Mouse (Mus musculus) heart, postnatal 0 days (tissue): Measurements from ENCODE around the gene Kdm2b.

Experiments used
- CTCF ChIP-seq: IDR thresholded peaks from 2 replicates; pipeline ENCODE4 v1.5.1; 2016; ENCODE audit warnings: antibody characterized with exemption, control low read depth, low read depth
- EP300 ChIP-seq: IDR thresholded peaks from 2 replicates; pipeline ENCODE4 v1.6.1; 2016; ENCODE audit warnings: antibody characterized with exemption, low read depth

DNA sequence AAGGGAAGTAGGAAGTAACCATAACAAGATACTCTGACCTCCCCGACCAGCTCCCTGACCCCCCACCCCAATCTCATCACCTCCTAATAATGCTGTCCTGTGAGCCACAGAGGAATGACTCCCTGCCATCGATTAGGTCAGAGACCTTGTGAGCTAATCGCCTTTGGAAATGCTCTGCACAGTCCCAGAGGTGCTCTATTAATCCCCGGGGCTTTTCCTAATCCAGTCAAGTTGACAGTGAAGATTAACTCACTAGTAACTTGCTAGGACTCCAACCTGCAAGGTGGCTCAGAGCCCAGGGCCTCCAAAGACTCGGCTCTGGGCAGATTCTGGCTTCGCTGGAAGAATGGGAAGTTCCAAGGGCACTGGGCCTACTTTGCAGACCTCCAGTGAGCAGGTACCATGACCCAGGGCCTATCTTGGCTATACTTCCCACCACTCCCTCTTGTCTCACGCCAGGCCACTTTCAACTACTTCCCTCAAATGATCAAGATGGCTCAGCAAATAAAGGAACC, 44.1 kb upstream of the Kdm2b start:
- TF ChIP-seq CTCF (no peak), EP300 (no peak)
